Comparison of ENCODE assay signal across 8 mouse cellular contexts in the genomic region with DNA sequence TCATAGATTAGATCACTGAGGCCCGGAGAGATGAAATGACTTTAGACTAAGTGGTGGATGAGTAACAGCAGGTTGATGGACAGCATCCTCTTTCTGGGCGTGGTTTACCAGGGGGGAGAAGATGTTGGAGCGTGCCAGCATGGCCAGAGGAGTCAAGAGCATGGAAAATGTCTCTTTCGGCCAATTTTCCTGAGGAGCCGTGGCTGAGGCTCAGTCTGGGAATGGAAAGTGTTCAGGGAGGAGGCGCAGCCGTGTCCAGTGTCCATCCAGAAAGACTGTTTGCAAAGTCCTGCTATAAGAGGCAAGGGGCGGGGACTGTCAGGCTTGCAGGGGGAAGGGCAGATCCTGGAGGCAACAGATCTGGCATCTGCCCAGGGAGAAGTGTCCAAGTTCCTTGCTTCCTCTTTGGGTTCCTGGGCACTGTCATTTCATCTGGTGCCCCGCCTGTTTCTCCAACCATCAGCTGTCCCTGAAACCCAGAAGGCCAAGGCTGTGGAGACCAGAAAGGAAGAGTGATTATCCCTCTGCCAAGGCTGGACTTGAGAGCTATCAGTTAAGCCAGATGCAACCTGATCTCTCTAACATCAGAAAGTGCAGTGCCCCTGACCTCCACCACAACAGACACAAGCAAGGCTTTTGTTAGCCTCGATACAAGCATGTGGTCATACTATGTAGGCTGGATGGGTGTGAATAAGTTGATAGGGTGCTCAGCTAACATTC. TPM values are rescaled to one million over a fixed set of nuclear protein-coding genes. Genes with fewer than 3 reads are reported as not detected.
DNase-seq lines count a peak whose midpoint lies in the region; TF ChIP-seq lines count a peak whose summit lies in the region.

No protein-coding gene starts in this region.

- TF ChIP-seq CTCF in lung, adult 2 months (IDR thresholded peaks at IDR 0.05; ENCODE audit: insufficient read depth, low read length) = no peak

- TF ChIP-seq POLR2A in lung, adult 2 months (IDR thresholded peaks at IDR 0.05; ENCODE audit: borderline replicate concordance, extremely low read depth, low read depth, low read length) = no peak

- 35% methylated on average over 10 of the region's 10 CpGs for WGBS in lung, adult 2 months

- peak; percentile 32 for DNase-seq in layer of hippocampus, adult 9-11 months
- no peak for DNase-seq in layer of hippocampus, postnatal 25 days (ENCODE audit: extremely low spot score in 1 of 2, low spot score in 1 of 2)
- DNase-seq in adrenal gland, adult 8-10 months = peak; percentile 88
- DNase-seq in heart, adult 8-10 months (ENCODE audit: low spot score) = peak; percentile 59
- DNase-seq in lung, adult 2 months = peak; percentile 35
- no peak for DNase-seq in thymus, adult 18-20 months
- no peak for DNase-seq in right cerebral cortex, adult 18-20 months
- DNase-seq in right cerebral cortex, postnatal 36 days (ENCODE audit: low spot score in 2 of 2) = no peak

- H3K4me3 ChIP-seq in lung, adult 2 months (replicated peaks; ENCODE audit: extremely low read depth, low read depth, low read length) = no peak overlapping the region

- H3K4me1 ChIP-seq in lung, adult 2 months (ENCODE audit: control insufficient read depth, insufficient read depth, low read length) = no peaks in the 10 kb centered on the region

RNA-seq across cellular contexts. Expression of gene H13, which starts 16.2 kb away (rescaled TPM):
- 10 to 100 TPM; 78.4 to 81.8 TPM for total RNA-seq in layer of hippocampus, postnatal 25 days (2021)
- 100 to 1,000 TPM; 162 to 222 (median 201) TPM for total RNA-seq in adrenal gland, adult 8-10 months (2022)
- total RNA-seq in heart, adult 8-10 months (2022) = 10 to 100 TPM; 34.4 to 36.3 (median 35.1) TPM
- 125 and 149 TPM in 2 replicates for polyA plus RNA-seq in lung, adult 2 months (2012; rRNA removed)

RNA-seq across cellular contexts. Expression of gene Rem1, which starts 26.3 kb away (rescaled TPM):
- 1 to 10 TPM in 1 of 2 experiments, under 1 TPM in 1; 0.98 to 1.5 TPM for total RNA-seq in layer of hippocampus, postnatal 25 days (2021)
- total RNA-seq in adrenal gland, adult 8-10 months (2022) = 10 to 100 TPM in 3 of 4 experiments, 1 to 10 TPM in 1; 9.0 to 20.8 (median 14.6) TPM
- 1 to 10 TPM; 5.1 to 5.6 (median 5.2) TPM for total RNA-seq in heart, adult 8-10 months (2022)
- polyA plus RNA-seq in lung, adult 2 months (2012; rRNA removed) = 12.4 and 16.2 TPM in 2 replicates

RNA-seq across cellular contexts. Expression of gene Defb25, which starts 30.2 kb away (rescaled TPM):
- total RNA-seq in layer of hippocampus, postnatal 25 days (2021) = not detected
- 1 to 10 TPM in 2 of 4 experiments, not detected in 2; 1.9 to 2.2 TPM for total RNA-seq in adrenal gland, adult 8-10 months (2022)
- total RNA-seq in heart, adult 8-10 months (2022) = not detected
- 1.1 TPM in 1 of 2 replicates, not detected in the other for polyA plus RNA-seq in lung, adult 2 months (2012; rRNA removed)

RNA-seq across cellular contexts. Expression of gene Mcts2, which starts 33.8 kb away (rescaled TPM):
- total RNA-seq in layer of hippocampus, postnatal 25 days (2021) = 10 to 100 TPM; 21.2 to 22.8 TPM
- 10 to 100 TPM; 28.1 to 32.3 (median 29.7) TPM for total RNA-seq in adrenal gland, adult 8-10 months (2022)
- 10 to 100 TPM; 15.0 to 19.6 (median 16.6) TPM for total RNA-seq in heart, adult 8-10 months (2022)
- 2.9 and 3.8 TPM in 2 replicates for polyA plus RNA-seq in lung, adult 2 months (2012; rRNA removed)

RNA-seq across cellular contexts. Expression of gene Defb36, which starts 48.9 kb away (rescaled TPM):
- total RNA-seq in layer of hippocampus, postnatal 25 days (2021) = not detected
- 1 to 10 TPM in 1 of 4 experiments, under 1 TPM in 1, not detected in 2; 0.86 to 1.5 TPM for total RNA-seq in adrenal gland, adult 8-10 months (2022)
- not detected for total RNA-seq in heart, adult 8-10 months (2022)
- not detected in 2 replicates for polyA plus RNA-seq in lung, adult 2 months (2012; rRNA removed)

Comparison
In these comparisons a context has a peak if more than half of its experiments do, and no peak if none do; other contexts are left out.
1. DNase-seq: peak in layer of hippocampus, adult 9-11 months (single experiment), adrenal gland, adult 8-10 months (single experiment), heart, adult 8-10 months (single experiment) and lung, adult 2 months (single experiment); none in layer of hippocampus, postnatal 25 days (0 of 2), thymus, adult 18-20 months (0 of 2), right cerebral cortex, adult 18-20 months (single experiment) and right cerebral cortex, postnatal 36 days (0 of 2).